Comparison of ENCODE assay signal across 25 mouse cellular contexts in the genomic region with DNA sequence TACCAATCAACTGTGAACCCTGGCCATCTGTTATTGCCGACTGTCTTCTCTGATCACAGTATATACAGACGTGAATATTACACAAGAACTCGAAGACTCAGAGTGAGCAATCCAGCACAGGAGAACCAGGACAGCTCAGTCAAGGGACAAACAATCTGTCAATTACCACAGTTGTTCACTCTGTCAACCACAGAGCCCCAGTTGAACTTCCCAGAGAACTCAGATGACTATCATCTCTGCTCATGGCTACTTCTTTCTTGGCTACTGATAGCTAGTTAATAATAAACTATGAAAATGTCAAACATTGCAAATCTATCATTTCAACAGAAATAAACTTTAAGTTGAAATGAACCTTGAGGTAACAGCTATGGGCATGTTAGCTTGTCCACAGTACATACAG.
"Had no signal": no experiment of that assay in that cellular context is flagged by ENCODE, and none has a peak within 500 bp of the region (broad histone marks: within the 10 kb centered on the region; RNA-seq: fewer than 3 reads in every experiment).

No protein-coding gene starts in this region.

- H3K27me3 ChIP-seq: heart, embryonic 12.5 days; hindbrain, embryonic 12.5 days; kidney, embryonic 15.5 days; limb, embryonic 13.5 days; limb, embryonic 15.5 days had no signal

- H3K4me1 ChIP-seq: heart, embryonic 10.5 days; hindbrain, embryonic 10.5 days; hindbrain, embryonic 12.5 days; kidney, embryonic 15.5 days; limb, embryonic 13.5 days; limb, embryonic 15.5 days had no signal

- H3K27ac ChIP-seq: heart, embryonic 10.5 days; hindbrain, embryonic 10.5 days; hindbrain, embryonic 12.5 days; hindbrain, embryonic 14.5 days; kidney, embryonic 15.5 days; kidney, postnatal 0 days; limb, embryonic 13.5 days; limb, embryonic 15.5 days; liver, embryonic 14.5 days had no signal

- ATAC-seq: hindbrain, embryonic 16.5 days; inflammation-experienced regulatory T-cells, adult 6 months; intestine, embryonic 16.5 days had no signal

- DNase-seq: gastrocnemius, postnatal 14 days; heart, adult 18-20 months; heart, postnatal 10 days; heart, postnatal 4 days; kidney, adult 11 months; kidney, adult 2 months; kidney, adult 9 months; kidney, postnatal 14 days; kidney, postnatal 36 days; layer of hippocampus, adult 9-11 months; layer of hippocampus, postnatal 36 days; left cerebral cortex, postnatal 4 days had no signal

- H3K4me3 ChIP-seq: heart, embryonic 10.5 days; heart, embryonic 12.5 days; hindbrain, embryonic 10.5 days; hindbrain, embryonic 12.5 days; kidney, embryonic 15.5 days; limb, embryonic 13.5 days; limb, embryonic 15.5 days had no signal

- H3K4me2 ChIP-seq: heart, embryonic 12.5 days; hindbrain, embryonic 12.5 days; hindbrain, embryonic 14.5 days; kidney, embryonic 15.5 days; limb, embryonic 13.5 days; limb, embryonic 15.5 days had no signal

- H3K9ac ChIP-seq: heart, embryonic 12.5 days; hindbrain, embryonic 12.5 days; hindbrain, embryonic 14.5 days; kidney, embryonic 15.5 days; limb, embryonic 13.5 days; limb, embryonic 15.5 days; liver, embryonic 14.5 days had no signal

- H3K9me3 ChIP-seq: heart, embryonic 10.5 days; heart, embryonic 12.5 days; hindbrain, embryonic 10.5 days; hindbrain, embryonic 12.5 days; kidney, embryonic 15.5 days; limb, embryonic 13.5 days; limb, embryonic 15.5 days had no signal
